Mouse (Mus musculus): ENCODE measurements around the gene Podxl2. TPM values are rescaled to one million over a fixed set of nuclear protein-coding genes. Genes with fewer than 3 reads are reported as not detected.

Podxl2 gene
- total RNA-seq (2021), result 10 to 100 TPM; 24.2 to 78.2 TPM
- 263 and 360 TPM in 2 replicates for polyA plus RNA-seq (2012; rRNA removed)
- long read RNA-seq, transcript Podxl2-210 (8 exons, 2,065 nt), result major isoform, 151 of 187 reads
- long read RNA-seq, partial matches to known transcripts, result 12 of 187 reads
- long read RNA-seq, other reads (novel, unspliced or antisense), result 20 of 187 reads

DNA sequence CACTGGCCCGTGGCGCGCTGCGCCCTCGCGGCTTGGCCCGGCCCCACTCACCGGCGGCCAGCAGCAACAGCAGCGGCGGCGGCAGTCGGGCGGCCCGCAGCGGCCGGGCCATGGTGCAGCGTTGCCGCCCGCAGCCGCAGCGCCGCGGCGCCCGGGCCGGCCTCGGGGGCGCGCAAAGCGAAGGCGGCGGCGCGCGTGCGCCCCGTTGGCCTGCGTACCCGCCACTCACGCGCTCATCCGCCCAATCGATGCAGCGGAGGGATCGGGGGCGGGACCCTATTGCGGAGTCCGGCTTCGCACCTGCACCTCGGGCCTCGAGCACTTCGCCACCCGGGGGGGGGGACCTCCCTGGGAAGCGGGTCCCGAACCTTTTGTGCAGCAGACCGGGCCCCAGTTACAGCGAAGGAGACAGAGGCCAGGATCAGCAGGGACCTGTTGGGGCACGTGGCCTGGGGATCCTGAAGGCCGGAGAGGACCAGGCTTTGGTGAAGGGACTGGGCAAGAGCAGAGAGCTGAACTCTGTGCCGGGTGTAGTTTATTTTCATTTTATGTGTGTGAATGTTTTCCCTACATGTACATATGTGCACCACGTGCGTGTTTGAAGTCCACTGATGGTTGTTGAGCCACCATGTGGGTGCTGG, at the start of gene Podxl2:
Gene Podxl2 (minus strand): TSS at position 177 of the 641 bp plus-strand sequence.
- DNase-seq, result peak; percentile 90

DNA sequence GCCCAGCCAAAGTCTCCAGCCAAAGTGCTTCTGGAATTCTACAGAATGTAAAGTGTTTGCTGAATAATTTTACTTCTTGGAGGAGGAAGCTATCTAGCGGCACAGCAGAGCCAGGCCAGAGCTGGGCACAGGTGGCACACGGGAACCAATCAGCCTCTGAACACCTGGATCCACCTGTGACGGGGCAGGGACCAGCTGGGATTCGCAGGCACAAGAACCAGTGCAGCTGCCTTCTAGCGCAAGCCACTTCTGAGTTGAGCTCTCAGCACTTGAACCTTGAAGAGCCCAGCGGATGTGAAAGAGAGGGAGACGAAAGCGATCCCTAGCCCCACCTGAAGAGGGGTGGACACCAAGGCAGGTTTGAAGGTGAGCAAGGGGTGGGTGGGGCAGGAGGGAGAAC, 44.0 kb upstream of the Podxl2 start:
- no peak for DNase-seq

DNA sequence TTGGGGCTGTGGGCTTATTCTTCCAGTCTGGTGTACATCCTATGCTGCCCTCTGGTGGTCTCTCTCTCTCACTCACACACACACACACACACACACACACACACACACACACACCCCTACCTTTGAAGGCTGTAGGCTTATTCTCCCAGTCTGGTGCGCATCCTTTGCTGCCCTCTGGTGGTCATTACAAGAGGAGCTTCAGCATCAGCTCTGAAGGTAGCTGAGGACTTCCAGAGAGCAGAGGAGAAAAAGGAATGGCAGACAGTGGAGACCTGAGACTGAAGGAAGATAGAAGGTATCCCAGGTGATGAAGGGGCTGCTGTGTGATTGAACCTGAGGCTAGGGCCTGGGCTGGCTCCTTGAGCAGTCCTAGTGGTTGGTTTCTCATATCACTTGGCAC, 41.3 kb upstream of the Podxl2 start:
- DNase-seq, result no peak

DNA sequence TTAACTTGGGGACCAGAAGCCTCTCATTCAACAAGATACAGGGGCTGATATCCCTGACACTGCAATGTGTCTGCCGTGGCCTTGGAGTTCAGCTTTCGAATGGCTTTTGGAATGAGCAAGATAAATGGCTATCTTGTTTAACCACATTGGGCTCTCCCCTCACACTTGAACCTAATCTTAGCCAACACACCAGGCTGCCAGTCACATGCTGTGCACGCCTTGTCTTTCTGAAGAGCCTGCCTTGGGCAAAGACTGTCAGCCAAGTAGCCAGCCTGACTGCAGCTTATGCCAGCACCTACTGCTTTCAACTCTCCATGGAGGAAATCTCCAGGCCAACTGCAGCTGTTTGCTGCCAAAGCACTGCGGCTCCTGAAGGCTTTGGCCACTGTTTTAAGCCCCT, 40.7 kb upstream of the Podxl2 start:
- DNase-seq, result no peak

DNA sequence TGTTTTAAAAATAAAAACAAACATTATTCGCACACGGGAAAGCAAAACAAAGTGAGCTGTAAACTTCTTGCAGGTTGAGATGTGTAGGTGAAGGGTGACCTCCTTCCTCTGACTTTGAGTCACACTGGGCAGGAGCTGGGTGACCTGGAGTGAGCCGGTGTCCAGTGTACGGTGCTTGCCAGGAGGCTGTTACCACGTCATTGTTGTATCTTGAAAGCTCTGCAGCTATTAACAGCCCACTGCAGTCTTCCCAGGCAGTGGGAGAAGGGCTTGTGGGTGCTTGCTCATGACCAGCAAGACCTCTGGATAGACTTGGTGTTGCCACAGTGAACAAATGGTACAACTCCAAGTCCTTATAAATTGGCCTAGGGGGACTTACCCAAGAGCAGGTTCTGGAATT, 40.0 kb upstream of the Podxl2 start:
- DNase-seq, result no peak

DNA sequence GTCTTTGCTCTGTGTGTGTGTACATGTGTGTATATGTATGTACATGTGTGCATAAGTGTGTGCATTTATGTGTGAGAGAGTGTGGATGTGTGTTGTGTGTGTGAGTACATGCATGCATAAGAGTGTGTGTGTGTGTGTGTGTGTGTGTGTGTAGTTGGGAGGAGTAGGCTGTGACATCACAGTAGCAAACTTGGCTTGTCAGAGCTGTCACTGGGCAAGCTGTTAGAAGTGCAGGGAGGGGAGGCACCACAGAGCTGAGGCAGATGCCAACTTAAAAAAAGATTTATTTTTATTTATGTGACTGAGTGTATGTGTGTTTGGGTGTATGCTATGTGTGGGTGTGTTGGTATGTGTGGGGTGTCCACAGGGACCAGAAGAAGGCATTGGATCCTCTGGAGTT, 38.6 kb upstream of the Podxl2 start:
- no peak for DNase-seq

DNA sequence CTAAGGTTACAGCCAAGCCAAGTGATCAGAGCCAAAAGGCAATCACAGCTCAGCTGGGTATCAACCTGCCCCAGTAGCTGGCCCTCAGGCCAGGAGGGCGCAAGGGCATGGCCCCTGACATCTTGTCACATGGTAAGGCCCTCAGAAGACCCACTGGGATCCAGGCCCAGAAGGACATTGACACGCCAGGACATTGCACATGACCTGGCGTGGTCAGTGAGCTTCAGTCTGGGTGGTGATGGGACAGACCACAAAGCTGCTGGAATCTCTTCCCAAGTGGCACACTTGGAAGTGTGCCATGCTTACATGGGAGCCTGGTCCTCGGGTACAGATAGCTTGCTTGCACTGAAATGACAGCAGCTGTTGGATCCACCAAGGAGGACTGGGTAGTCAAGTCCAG, 38.2 kb upstream of the Podxl2 start:
- peak; percentile 57 for DNase-seq

DNA sequence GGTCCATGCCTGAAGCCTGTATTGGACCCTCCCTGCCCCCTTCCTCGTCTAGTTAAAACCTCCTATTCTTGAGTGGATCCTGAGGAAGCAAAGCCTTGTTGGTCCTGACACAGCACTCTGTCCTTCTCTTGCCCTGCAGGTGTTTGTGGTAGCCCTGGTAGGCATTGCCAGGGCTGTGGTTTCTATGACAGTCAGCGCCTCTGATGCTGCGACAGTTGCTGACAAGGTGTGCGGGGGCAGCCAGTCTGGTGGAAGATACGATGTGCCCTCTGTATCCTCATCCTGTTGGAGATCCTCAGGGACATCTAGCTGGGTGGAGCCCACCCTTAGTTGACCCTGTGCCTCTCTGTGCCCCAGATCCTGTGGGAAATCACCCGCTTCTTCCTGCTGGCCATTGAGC, 34.3 kb upstream of the Podxl2 start:
- no peak for DNase-seq

DNA sequence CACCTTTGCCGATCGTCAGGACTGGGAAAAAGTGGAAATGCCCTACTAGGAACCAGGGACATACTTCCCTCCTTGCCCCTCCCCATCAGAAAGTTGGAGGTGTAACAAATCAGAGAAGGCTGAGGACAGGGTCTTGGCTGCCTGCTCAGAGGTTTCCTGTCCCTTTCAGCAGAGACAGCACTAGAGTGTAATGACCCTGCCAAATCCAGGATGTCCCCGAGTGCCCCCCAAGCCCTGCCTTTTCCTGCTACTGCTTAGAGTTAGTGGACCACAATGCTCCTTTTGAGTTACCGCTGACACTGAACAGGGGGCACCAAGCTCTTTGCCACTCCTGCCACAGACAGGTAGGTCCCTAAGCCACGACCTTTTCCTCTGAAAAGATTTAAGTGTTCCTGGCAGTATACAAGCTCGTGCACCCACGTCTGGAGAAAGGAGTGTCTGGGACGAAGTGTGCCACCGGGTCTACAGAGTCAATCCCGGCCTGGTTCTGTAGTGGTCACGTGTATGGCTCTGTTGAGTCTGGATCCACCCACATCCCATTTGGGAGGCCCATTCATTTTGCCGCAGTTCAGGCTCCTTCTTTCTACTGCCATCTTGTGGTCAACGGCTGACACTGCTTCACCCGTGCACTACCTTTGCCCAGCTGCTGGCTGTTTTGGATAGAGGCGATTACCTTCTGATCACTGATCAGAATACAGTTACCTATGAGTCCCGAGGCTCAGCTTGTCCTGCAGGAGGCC, 31.7 kb upstream of the Podxl2 start:
- peak; percentile 78 for DNase-seq

DNA sequence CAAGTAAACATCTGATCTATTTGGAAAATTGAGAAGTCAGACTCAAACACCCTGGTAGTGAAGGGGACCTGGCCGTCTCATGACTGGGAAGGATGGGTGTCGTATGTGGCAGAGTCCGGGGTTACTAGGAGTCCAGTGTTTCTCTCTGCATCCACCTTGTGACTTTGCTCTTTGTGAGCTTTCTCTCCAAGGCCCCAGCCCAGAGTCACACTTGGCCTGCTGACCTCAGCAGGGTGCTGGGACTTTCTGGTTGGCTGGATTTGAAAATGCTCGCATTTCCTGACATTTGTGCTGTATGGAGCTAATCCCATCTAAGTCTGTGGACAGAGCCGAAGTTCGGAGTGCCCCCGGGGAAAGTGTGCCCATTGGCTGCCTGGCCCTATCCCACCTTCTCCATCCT, 30.2 kb upstream of the Podxl2 start:
- peak; percentile 50 for DNase-seq

DNA sequence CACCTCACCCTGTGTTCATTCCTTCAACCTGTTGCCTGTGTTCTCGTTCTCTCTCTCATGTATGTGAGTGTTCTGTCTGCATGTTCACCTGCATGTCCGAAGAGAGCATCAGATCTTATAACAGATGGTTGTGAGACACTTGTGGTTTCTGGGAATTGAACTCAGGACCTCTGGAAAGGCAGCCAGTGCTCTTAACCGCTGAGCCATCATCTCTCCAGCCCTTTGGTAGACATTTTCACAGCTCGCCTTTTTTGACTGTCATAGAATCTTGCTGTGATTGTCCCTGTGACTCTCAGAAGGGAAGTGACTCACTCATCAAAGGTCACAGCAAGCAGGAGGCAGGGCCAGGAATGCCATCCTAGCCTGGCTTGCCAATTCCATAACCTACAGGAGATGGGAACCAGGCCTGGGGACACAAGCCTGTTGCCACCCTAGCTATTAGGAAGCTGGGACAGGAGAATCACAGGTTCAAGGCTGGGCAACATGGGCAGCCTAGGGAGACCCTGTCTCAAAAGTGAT, 29.7 kb upstream of the Podxl2 start:
- peak; percentile 83 for DNase-seq

DNA sequence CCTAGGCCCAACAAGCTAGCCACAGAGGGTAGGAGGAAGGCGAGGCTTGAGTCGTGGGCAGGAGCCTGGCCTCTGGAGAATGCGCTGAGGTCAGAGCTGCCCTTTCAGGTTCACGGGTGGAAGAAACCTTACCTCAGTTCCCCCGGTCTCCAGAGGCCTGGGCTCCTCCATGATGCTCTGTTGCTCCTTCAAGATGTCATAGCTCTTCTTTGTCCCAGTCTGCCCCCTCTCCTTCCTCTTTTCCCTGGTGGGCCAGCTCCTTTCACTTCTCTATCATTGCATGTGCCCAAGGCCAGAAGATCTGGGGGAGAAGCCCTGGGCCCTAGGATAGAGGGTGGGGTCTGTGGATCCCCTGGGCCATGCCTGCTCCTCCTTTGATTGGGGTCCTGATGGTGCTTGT, 28.9 kb upstream of the Podxl2 start:
- peak; percentile 56 for DNase-seq

DNA sequence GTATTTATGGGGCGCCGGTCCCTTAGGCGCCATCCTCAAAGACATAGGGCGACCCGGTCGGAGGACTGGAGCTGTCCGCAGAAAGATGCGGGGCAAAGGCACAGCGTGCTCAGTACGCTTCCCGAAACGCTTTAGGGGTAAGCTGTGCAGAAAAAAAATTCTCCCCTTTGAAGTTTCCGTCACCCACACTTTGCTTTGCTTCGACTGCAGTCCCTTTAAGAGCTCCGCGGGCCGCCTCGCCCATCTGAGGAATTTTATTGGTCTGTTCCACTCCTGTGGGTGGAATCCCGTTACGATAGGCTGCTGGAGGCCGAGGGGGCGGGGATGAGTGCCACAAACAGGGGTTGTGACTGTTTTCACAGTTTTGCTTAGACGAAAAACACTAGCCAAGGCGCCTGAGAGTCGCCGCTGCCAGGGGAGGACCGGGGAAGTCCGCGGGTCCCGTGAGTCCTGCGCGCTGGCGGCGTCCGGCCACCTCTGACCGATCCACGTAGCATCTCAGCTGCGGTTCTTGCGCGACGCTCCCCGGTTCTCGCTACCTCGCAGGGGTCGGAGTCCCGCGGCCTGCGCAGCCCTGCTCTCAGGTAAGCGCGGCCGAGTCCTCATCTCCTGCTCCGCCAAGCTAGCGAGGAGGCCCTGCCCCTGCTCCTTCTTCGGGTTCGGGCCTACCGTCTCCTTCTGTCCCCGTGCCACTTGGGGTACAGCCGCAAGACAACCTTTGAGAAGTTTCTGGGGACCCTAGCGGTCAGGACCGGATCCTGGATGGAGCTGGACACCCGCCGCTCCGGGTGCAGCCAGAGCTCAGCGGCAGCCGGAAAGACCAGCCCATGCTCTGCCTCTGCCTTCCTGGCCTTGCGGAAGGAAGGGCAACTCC, 27.3 kb upstream of the Podxl2 start, which contains the start of gene Tpra1:
Gene Tpra1 (plus strand): TSS at position 305 of the 874 bp plus-strand sequence.
- peak; percentile 97 for DNase-seq

DNA sequence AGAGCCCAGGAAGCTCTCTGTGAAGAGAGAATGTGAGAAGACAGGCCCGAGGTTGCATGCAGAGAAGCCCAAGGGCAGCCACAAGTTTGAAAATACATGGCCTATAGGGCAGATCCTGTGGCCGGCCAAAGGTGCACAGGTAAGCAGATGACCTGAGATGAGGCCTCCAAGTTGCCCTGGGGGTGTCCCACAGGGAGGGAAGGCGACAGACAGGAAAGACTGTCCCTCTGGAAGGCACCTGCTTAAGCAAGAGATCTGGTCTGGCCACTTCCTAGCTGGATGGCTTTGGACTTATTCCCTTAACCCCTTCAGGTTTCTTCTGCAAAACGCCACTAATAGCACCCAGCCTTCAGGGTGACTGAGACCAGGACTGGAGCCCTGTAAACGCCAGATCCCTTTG, 26.6 kb upstream of the Podxl2 start:
- no peak for DNase-seq

DNA sequence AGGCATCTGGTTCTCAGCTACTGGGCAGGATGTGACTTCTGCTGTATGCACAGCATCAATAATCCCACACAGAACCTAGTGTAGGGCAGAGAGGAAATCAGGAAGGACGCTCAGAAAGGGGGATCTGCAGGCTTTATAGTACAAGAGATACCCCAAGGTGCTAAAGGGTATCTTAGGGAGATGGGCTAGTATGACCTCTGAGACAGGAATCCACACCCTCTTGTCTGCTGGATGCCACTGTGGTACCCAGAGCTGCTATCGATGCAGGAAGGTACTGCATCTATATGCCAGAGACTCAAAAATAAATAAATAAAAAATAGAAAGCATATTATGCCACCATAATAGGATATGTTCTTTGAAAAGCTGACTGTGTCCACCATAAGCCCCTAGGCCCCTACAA, 24.8 kb upstream of the Podxl2 start:
- DNase-seq, result no peak

DNA sequence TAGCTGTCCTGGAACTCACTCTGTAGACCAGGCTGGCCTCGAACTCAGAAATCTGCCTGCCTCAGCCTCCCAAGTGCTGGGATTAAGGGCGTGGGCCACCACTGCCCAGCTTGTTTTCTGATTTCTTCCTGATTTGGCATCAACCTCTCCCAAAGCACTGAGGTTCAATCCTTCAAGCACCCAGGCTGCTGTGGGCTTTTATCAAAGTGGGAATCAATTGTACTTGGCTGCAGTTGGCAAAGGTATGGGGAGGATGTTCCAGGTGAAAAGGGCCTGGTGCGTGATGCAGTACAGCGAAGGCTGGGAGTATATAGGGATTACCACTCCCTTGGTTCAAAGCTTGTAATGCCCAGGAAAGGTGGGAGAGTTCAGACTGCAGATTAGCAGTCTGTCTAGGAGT, 24.2 kb upstream of the Podxl2 start:
- DNase-seq, result no peak

DNA sequence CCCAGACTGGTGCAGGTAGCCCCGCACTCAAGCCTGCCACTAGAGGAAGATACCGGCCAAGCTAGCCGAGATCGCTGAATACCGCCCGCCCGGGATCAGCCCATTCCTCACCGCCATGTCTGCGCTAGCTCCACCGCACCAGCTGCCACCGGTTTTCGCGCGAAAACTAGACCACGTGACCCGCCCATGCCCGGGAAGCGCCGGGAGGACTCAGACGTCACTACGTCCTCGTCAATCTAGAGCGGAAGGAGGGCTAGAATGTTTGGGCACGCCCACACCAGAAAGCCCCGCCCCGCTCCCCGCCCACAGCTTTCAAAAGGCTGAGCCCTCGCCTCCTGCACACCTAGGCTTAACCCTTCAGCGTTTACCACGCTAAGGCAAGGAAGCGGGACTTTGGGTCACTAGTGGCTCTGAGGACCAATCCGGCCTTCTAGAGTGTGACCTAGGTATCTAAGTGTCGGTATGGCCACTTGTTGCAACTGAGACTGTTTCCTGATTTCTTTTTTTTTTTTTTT, 23.7 kb upstream of the Podxl2 start, which contains the start of gene Mcm2:
Gene Mcm2 (minus strand): TSS at position 247 of the 515 bp plus-strand sequence.
- peak; percentile 98 for DNase-seq

DNA sequence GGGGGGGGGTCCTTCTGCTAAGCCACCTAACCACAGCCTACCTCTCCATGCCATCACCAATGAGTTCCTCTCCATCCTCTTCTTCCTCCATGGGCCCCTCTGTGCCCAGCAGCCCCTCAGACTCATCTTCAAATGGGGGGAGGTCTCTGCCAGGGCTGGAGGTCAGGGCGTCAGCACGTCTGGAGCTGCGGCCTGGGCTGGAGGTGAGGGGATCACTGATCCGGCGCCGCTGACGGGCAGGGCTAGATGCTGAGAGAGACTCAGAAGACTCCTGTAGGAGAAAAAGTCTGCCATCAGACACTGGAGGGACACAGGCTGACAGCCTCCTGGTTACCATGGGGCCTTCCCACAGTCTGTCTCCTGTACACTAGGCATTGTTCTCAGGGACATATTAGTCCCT, 22.4 kb upstream of the Podxl2 start:
- no peak for DNase-seq

DNA sequence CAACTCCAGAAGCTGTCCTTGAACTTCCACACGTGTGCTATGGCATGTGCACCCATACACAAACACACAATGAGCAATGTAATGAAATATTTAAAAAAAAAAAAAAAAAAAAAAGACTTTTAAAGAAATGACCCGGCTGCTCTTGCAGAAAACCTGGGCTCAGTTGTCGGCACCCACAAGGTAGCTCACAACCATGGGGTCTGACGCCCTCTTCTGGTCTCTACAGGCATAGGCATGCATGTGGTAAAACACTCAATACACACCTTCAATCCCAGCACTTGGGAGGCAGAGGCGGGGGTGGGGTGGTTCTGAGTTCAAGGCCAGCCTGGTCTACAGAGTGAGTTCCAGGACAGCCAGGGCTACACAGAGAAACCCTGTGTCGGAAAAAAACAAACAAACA, 21.1 kb upstream of the Podxl2 start:
- no peak for DNase-seq

DNA sequence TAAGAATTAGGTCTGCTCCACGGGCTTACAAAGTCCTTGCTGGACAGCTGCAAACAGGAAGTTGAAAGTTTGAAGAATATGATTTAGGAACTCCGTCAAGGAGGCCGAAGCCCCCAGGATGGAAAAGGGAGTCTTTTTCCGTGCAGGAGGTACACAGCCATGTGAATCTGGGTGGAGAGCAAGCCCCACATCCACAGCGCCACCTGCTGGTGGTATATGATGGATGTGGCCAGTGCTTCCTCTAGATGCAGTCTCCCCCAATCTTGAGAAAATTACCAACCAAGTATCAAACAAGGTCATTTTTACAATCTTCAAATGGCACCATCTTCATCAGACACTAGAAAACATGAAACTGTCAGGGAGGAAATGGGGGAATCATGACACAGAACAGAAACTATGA, 18.7 kb upstream of the Podxl2 start:
- peak; percentile 57 for DNase-seq

DNA sequence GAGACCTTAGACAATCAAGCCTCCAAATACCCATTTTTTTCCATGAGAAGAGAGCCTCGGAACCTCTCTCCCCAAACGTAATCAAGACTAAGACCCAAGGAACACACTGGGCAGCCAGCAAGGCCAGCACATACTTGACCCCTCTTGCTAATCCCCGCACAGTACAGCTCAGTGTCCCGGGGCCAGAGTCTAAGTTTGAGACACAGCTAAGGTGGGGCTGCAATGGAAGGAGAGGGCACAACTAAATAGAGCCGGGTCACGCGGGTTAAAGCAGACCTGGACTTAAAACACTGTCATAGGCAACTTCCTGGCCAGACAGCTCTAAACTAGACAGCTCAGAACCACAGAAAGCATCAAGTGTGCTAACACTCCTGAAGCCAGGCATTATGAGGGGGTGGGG, 16.0 kb upstream of the Podxl2 start:
- DNase-seq, result no peak

All from adrenal gland, adult 2 months (tissue).